Mouse (Mus musculus) myocyte (in vitro differentiated cells): ENCODE measurements around the gene Psmb3.
"Not testable (repeated sequence)": the region's sequence is repeated elsewhere in the genome, so short reads cannot be mapped to it uniquely, and the experiment has no call there.

ENCODE experiments used
- CEBPB ChIP-seq: IDR thresholded peaks from 2 replicates; pipeline ENCODE4 v1.6.1; 2011; ENCODE audit warnings: mild to moderate bottlenecking, moderate library complexity; ENCODE audit not compliant: poor library complexity, insufficient read depth, severe bottlenecking
- E2F4 ChIP-seq: IDR thresholded peaks from one replicate; pipeline ENCODE4 v1.6.1; 2011; ENCODE audit warnings: mild to moderate bottlenecking, control low read depth, moderate library complexity; ENCODE audit not compliant: insufficient read depth
- MAX ChIP-seq: IDR thresholded peaks from one replicate; pipeline ENCODE4 v1.6.1; 2011; ENCODE audit warnings: low read depth, mild to moderate bottlenecking, control low read depth
- MYOD1 ChIP-seq, 3 experiments: IDR thresholded peaks; one replicate each; pipeline ENCODE4 v1.6.1; 2011; ENCODE audit warnings: control low read depth in 2 of 3, low read depth in 2 of 3, mild to moderate bottlenecking in 2 of 3, moderate library complexity in 1 of 3; ENCODE audit not compliant: insufficient read length in 2 of 3, control insufficient read depth in 1 of 3
- MYOG ChIP-seq, 3 experiments: IDR thresholded peaks; one replicate each; pipeline ENCODE4 v1.6.1; 2011; ENCODE audit warnings: control low read depth in 2 of 3, low read depth in 2 of 3, mild to moderate bottlenecking in 2 of 3; ENCODE audit not compliant: insufficient read length in 2 of 3, control insufficient read depth in 1 of 3, insufficient read depth in 1 of 3
- POLR2A ChIP-seq: IDR thresholded peaks from one replicate; pipeline ENCODE4 v1.6.1; 2011; ENCODE audit warnings: low read depth, mild to moderate bottlenecking, control low read depth, moderate library complexity; ENCODE audit not compliant: insufficient read length
- POLR2AphosphoS2 ChIP-seq: IDR thresholded peaks from one replicate; pipeline ENCODE4 v1.6.1; 2011; ENCODE audit warnings: low read depth, control low read depth; ENCODE audit not compliant: insufficient read length
- REST ChIP-seq: IDR thresholded peaks from one replicate; pipeline ENCODE4 v1.6.1; 2011; ENCODE audit warnings: mild to moderate bottlenecking, control low read depth, moderate library complexity; ENCODE audit not compliant: insufficient read depth, insufficient read length
- SRF ChIP-seq: IDR thresholded peaks from one replicate; pipeline ENCODE4 v1.6.1; 2011; ENCODE audit warnings: low read depth; ENCODE audit not compliant: control insufficient read depth, insufficient read length
- TCF12 ChIP-seq: IDR thresholded peaks from one replicate; pipeline ENCODE4 v1.6.1; 2011; ENCODE audit warnings: mild to moderate bottlenecking, control low read depth; ENCODE audit not compliant: poor library complexity, insufficient read depth, severe bottlenecking
- TCF3 ChIP-seq: IDR thresholded peaks from one replicate; pipeline ENCODE4 v1.6.1; 2011; ENCODE audit warnings: low read depth, control low read depth; ENCODE audit not compliant: insufficient read length
- USF1 ChIP-seq: IDR thresholded peaks from one replicate; pipeline ENCODE4 v1.6.1; 2011; ENCODE audit warnings: low read depth, mild to moderate bottlenecking, control low read depth, moderate library complexity

DNA sequence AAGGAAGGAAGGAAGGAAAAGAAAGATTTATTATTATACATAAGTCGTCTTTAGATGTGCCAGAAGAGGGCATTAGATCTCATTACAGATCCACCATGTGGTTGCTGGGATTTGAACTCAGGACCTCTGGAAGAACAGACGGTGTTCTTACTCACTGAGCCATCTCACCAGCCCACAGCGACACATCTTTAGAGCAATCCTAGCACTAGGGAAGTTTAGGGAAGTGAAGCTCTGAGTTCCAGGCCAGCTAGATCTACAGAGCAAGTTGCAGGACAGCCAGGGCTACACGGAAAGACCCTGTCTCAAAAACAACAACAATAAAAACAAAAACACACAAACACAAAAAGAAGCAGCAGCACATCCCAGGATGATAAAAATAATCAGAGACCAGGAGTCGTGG lies 31.6 kb downstream of the Psmb3 start:
- TF ChIP-seq CEBPB; POLR2A; SRF; MAX; USF1; MYOD1 (IDR thresholded peaks at IDR 0.05; ENCODE audit: control insufficient read depth in 1 of 3, insufficient read length in 2 of 3, low read depth in 2 of 3); MYOG (IDR thresholded peaks at IDR 0.05; ENCODE audit: control insufficient read depth in 1 of 3, insufficient read depth in 1 of 3, insufficient read length in 2 of 3, low read depth in 2 of 3); POLR2AphosphoS2; TCF12; E2F4; REST; TCF3: not testable (repeated sequence)
